Mouse (Mus musculus) embryonic fibroblast, embryonic 13.5 days (primary cell): Measurements from ENCODE around the gene Map2k4.

ENCODE experiments used
- CTCF ChIP-seq: IDR thresholded peaks from 2 replicates; pipeline ENCODE4 v1.5.1; 2011; ENCODE audit warnings: mild to moderate bottlenecking, control low read depth, low read length, moderate library complexity, borderline replicate concordance; ENCODE audit not compliant: insufficient read depth
- POLR2A ChIP-seq: IDR thresholded peaks from 2 replicates; pipeline ENCODE4 v1.6.1; 2011; ENCODE audit warnings: low read depth, mild to moderate bottlenecking, control low read depth, low read length, moderate library complexity

- TF ChIP-seq CTCF (no peak), POLR2A (no peak)
These were observed 66.5 kb downstream of the Map2k4 start for GRCm38 (mm10) chr11:65721615-65722014.
